Mouse (Mus musculus) right cerebral cortex, adult 2 months (tissue): ENCODE measurements around the gene Mospd3.

Experiments used
- DNase-seq, 2 experiments: peaks; one replicate each; pipeline ENCODE4 v3.0.0; 2021 to 2022; ENCODE audit warnings: low spot score in 2 of 2

The Mospd3 gene

GRCm38 (mm10) chr5:137600619-137601364 is at the start of gene Mospd3:
Mospd3 (minus strand) TSS chr5:137601058.
- peak; percentile 94 to 95 for DNase-seq

GRCm38 (mm10) chr5:137649669-137650571 is 49.1 kb upstream of the Mospd3 start:
- no peak for DNase-seq

GRCm38 (mm10) chr5:137649251-137649650 is 48.4 kb upstream of the Mospd3 start:
- no peak for DNase-seq

GRCm38 (mm10) chr5:137647827-137648601 is 47.2 kb upstream of the Mospd3 start:
- DNase-seq: no peak

GRCm38 (mm10) chr5:137645652-137646091 is 44.8 kb upstream of the Mospd3 start, which contains the start of gene Irs3:
Irs3 (minus strand) TSS chr5:137645714.
- no peak for DNase-seq

- no peak for DNase-seq
These were observed 44.3 kb upstream of the Mospd3 start for GRCm38 (mm10) chr5:137645091-137645651.

- DNase-seq: no peak
These were observed 43.6 kb upstream of the Mospd3 start for GRCm38 (mm10) chr5:137644484-137644883.

GRCm38 (mm10) chr5:137642886-137643285 is 42.0 kb upstream of the Mospd3 start:
- no peak for DNase-seq

- DNase-seq: no peak
These were observed 40.2 kb upstream of the Mospd3 start, which contains the start of gene Sap25 for GRCm38 (mm10) chr5:137641054-137641453. Sap25 (plus strand) TSS chr5:137641334.

GRCm38 (mm10) chr5:137639472-137639871 is 38.6 kb upstream of the Mospd3 start:
- DNase-seq: no peak

GRCm38 (mm10) chr5:137633397-137634084 is 32.7 kb upstream of the Mospd3 start:
- DNase-seq: no peak

- no peak for DNase-seq
These were observed 30.7 kb upstream of the Mospd3 start for GRCm38 (mm10) chr5:137631591-137631990.

- DNase-seq: peak in 1 of 2 experiments; percentile 51
These were observed 30.3 kb upstream of the Mospd3 start for GRCm38 (mm10) chr5:137631171-137631570.

- DNase-seq: no peak
These were observed 29.7 kb upstream of the Mospd3 start for GRCm38 (mm10) chr5:137630602-137631001.

- DNase-seq: no peak
These were observed 29.2 kb upstream of the Mospd3 start for GRCm38 (mm10) chr5:137629906-137630545.

- DNase-seq: no peak
These were observed 28.5 kb upstream of the Mospd3 start for GRCm38 (mm10) chr5:137629306-137629721.

- peak; percentile 98 to 100 for DNase-seq
These were observed 27.8 kb upstream of the Mospd3 start, which contains the start of the genes Fbxo24, Lrch4 and Gm20605 for GRCm38 (mm10) chr5:137628498-137629305. Fbxo24 (minus strand) TSS chr5:137629002. Lrch4 (plus strand) TSS chr5:137629121. Gm20605 (plus strand) TSS chr5:137629175.

- DNase-seq: peak in 1 of 2 experiments; percentile 28
These were observed 27.1 kb upstream of the Mospd3 start for GRCm38 (mm10) chr5:137627991-137628390.

GRCm38 (mm10) chr5:137623937-137624530 is 23.2 kb upstream of the Mospd3 start:
- no peak for DNase-seq
